Mouse (Mus musculus) liver, embryonic 12.5 days (tissue): ENCODE measurements at regions not wholly inside any gene's neighbourhood (a gene's known extent, or its start where the extent isn't known, plus 50 kb on each side); places are given as distances from the start of the nearest gene placed in this dataset.

Experiments used
- ATAC-seq: fragments of 200-750 bp; cut with Nextera tagmentation; 2 replicates; pipeline ENCODE4 v1.8.0; 2017; ENCODE audit warnings: moderate number of reproducible peaks, mild to moderate bottlenecking, moderate library complexity
- H3K27ac ChIP-seq: fragments of 300-500 bp; sonication (generic); 2 replicates; pipeline ENCODE4 v1.5.1; 2016; ENCODE audit warnings: mild to moderate bottlenecking
- H3K27me3 ChIP-seq: fragments of 300-500 bp; sonication (generic); replicated peaks from 2 replicates; pipeline ENCODE4 v1.6.1; 2016; ENCODE audit warnings: mild to moderate bottlenecking, moderate library complexity
- H3K36me3 ChIP-seq: fragments of 300-500 bp; sonication (generic); 2 replicates; pipeline ENCODE4 v1.6.1; 2016; ENCODE audit warnings: mild to moderate bottlenecking, moderate library complexity
- H3K4me1 ChIP-seq: fragments of 300-500 bp; sonication (generic); 2 replicates; pipeline ENCODE4 v1.6.1; 2016
- H3K4me2 ChIP-seq: fragments of 300-500 bp; sonication (generic); 2 replicates; pipeline ENCODE4 v1.6.1; 2016; ENCODE audit warnings: mild to moderate bottlenecking, moderate library complexity
- H3K4me3 ChIP-seq: fragments of 300-500 bp; sonication (generic); 2 replicates; pipeline ENCODE4 v1.5.1; 2016; ENCODE audit warnings: mild to moderate bottlenecking, moderate library complexity
- H3K9ac ChIP-seq: fragments of 300-500 bp; sonication (generic); 2 replicates; pipeline ENCODE4 v1.6.1; 2016; ENCODE audit warnings: mild to moderate bottlenecking, moderate library complexity
- H3K9me3 ChIP-seq: fragments of 300-500 bp; sonication (generic); replicated peaks from 2 replicates; pipeline ENCODE4 v1.6.1; 2016; ENCODE audit warnings: mild to moderate bottlenecking, moderate library complexity
- WGBS: fragments of 180-500 bp; shearing (Covaris S2); methylation state at CpG from one replicate; pipeline ENCODE4 v1.1.7; 2016; ENCODE audit not compliant: insufficient replicate concordance; 5-methylcytosine and 5-hydroxymethylcytosine counted together

DNA sequence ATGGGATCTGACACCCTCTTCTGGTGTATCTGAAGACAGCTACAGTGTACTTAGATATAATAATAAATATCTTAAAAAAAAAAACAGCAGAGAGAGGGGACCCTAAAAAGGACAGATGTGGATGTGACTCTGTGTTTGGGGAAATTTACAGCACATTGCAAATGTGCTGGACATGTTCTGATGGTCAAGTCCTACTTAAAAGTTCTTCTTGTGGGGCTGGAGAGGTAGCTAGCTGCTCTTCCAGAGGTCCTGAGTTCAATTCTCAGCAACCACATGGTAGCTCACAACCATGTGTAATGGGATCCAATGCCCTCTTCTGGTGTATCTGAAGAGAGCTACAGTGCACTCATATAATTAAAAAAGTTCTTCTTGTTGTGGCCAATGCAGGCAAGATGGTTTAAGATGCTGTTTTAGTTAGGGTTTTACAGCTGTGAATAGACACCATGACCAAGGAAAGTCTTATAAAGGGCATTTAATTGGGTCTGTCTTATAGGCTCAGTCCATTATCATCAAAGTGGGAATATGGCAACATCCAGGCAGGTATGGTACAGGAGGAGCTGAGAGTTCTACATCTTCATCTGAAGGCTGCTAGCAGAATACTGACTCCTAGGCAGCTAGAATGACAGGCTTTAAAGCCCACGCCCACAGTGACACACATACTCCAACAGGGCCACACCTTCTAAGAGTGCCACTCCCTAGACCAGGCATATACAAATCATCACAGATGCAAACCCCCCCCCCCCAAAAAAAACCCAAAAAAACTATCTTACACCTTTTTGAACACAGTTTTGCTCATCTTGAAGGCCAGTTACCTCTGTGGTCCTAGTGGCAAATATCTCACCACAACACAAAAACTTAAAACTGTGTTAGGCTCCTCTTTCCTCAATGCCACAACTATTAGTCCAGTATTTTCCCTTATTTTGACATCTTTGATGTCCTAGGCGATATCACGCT, 118.5 kb upstream of the Cpm start:
- Histone ChIP-seq H3K27ac (no peak overlapping the region), H3K27me3 (no peaks in the 10 kb centered on the region), H3K4me3 (no peak overlapping the region), H3K4me1 (no peaks in the 10 kb centered on the region), H3K9ac (no peak overlapping the region), H3K9me3 (no peaks in the 10 kb centered on the region), H3K4me2 (no peak overlapping the region), H3K36me3 (no peaks in the 10 kb centered on the region)
- WGBS: 63% methylated on average over 3 of the region's 3 CpGs
- no peak for ATAC-seq

DNA sequence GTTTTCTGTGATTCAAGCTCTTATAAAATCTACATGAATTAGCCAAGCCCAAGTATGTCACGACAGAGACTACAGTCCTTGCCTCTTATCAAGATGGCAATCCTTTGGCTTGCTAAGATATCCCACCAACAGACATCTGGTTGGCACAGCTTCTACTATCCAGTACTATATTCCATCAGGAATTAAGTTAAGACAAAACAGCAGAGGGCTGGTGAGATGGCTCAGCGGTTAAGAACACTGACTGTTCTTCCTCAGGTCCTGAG, 119.1 kb upstream of the Cpm start:
- Histone ChIP-seq H3K9me3 (no peaks in the 10 kb centered on the region), H3K9ac (no peak overlapping the region), H3K27ac (no peak overlapping the region), H3K27me3 (no peaks in the 10 kb centered on the region), H3K4me3 (no peak overlapping the region), H3K4me1 (no peaks in the 10 kb centered on the region), H3K4me2 (no peak overlapping the region), H3K36me3 (no peaks in the 10 kb centered on the region)
- WGBS: 77% methylated on average over 2 of the region's 2 CpGs
- no peak for ATAC-seq

DNA sequence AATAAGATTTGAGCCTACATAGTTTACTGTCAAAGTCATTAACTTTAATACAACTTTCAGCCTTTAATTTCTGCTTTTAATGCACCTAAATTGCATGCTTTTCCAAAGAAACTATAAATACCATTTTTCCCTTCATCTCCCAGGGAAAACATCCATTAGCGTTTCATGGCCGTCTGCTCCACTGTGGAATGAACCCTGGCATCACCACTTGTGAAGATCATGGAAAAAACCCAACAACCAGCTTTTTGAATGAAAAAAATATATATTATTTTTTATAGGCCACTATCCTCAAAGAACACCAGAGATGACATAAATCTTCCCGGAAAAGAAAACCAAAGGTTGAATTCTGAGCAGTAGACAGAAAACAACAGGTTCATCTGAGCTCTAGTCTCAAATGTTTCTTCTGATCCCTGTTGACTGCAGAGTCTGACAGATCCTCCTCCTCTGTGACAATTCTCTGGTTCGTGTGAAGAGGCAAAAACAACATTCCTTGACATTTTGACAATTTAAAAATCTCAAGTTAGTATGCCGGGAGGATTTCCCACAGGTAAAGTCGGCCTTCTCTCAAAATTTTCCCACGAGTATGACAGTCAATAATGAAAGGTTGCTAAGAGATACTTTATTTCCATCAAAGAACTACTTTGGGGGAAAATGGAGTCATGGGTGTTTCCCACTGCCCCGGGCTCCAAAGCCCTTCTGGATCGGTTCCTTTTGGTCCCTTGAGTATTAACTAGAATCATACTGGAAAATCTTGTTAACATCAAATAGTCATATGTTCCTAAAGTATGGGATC, 119.7 kb upstream of the Cpm start:
- no peak for ATAC-seq
- WGBS: 67% methylated on average over 9 of the region's 9 CpGs
- no peak overlapping the region for H3K4me3 ChIP-seq

DNA sequence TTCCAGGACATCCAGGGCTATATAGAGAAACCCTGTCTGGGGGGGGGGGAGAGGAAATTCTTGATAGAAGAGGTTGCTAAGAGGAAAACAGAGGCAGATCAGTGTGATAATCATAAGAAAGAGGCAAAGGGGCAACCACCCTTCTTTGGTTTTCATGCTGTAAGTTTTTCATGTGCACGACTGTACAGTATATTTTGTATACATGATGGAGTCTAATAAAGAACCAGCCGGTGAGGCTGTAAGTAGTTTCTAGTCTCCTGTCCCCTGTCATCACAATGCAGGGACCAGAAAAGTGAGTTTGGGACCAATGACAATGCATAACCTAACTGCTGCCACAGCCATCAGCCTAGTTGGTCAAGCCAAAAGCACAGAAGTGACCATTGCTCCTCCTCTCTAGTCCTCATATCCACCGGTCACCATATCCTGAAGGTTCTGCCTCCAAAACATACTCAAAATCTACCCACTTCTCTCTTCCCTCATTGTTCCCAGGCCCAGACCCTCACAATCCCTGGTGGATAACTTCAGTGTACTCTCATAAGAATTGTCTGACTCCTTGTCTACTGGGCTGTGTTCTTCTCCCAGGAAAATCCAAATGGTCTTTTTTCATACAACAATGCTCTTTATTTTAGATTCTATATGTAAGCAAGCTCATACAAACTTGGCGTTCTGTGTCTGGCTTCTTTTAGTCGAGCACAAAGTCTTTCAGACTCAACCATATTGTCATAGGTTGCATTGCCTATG, 122.9 kb upstream of the Cpm start:
- ATAC-seq: no peak
- no peaks in the 10 kb centered on the region for H3K27me3 ChIP-seq
- H3K4me1 ChIP-seq: no peaks in the 10 kb centered on the region
- H3K4me2 ChIP-seq: no peak overlapping the region
- H3K9ac ChIP-seq: no peak overlapping the region
- no peak overlapping the region for H3K4me3 ChIP-seq
- WGBS: 71% methylated on average over 5 of the region's 5 CpGs
- no peaks in the 10 kb centered on the region for H3K9me3 ChIP-seq
- H3K27ac ChIP-seq: no peak overlapping the region
- H3K36me3 ChIP-seq: no peaks in the 10 kb centered on the region

More for the DNA sequence above, 119.7 kb upstream of the Cpm start:
- no peak overlapping the region for H3K27ac ChIP-seq
- H3K27me3 ChIP-seq: no peaks in the 10 kb centered on the region
- H3K9ac ChIP-seq: no peak overlapping the region
- no peak overlapping the region for H3K4me2 ChIP-seq
- no peaks in the 10 kb centered on the region for H3K9me3 ChIP-seq
- H3K36me3 ChIP-seq: no peaks in the 10 kb centered on the region
- no peaks in the 10 kb centered on the region for H3K4me1 ChIP-seq

DNA sequence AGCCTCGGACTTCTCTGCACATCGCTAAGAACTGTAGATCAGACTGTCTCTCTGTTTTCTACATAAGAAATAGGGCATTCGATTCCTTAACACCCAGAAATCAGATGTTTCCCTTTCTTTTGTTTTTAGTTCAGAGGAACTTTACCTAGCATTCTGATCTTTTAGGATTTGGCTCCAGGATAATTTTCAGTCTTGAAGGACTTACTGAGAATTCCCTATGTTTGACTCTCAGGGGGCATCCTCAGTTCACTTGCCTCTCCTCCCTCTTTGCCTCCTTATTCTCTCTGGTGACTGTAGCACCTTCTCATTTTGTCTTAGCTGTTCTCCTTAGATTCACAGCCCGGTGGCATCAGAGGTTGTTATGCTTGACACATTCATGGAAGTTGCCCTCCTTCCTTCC, 123.8 kb upstream of the Cpm start:
- no peak for ATAC-seq
- WGBS: 64% methylated on average over 4 of the region's 4 CpGs

DNA sequence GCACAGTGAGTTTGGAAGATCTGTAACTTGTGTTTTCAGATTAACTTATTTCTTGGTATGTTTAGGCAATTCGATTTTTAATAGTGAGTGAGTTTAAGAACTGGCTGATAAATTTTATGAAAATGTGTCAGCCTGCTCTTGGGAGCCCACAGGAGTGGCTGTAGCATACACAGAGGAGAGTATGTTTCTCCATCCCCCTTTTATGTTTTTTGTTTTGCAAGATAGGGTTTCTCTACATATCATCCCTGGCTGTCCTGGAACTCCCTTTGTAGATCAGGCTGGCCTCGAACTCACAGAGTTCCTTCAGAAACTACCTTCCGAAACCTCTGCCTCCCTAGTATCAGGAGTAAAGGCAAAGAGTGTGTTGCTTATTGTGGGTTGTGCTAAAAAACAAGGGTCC, 124.2 kb upstream of the Cpm start:
- H3K27me3 ChIP-seq: no peaks in the 10 kb centered on the region
- no peak for ATAC-seq
- H3K9ac ChIP-seq: no peak overlapping the region
- no peaks in the 10 kb centered on the region for H3K36me3 ChIP-seq
- H3K4me3 ChIP-seq: no peak overlapping the region
- H3K9me3 ChIP-seq: no peaks in the 10 kb centered on the region
- H3K4me2 ChIP-seq: no peak overlapping the region
- no peak overlapping the region for H3K27ac ChIP-seq
- WGBS: 68% methylated on average over 3 of the region's 3 CpGs
- no peaks in the 10 kb centered on the region for H3K4me1 ChIP-seq

More for the DNA sequence above, 123.8 kb upstream of the Cpm start:
- no peaks in the 10 kb centered on the region for H3K36me3 ChIP-seq
- no peak overlapping the region for H3K4me2 ChIP-seq
- no peak overlapping the region for H3K27ac ChIP-seq
- H3K4me1 ChIP-seq: no peaks in the 10 kb centered on the region
- no peaks in the 10 kb centered on the region for H3K9me3 ChIP-seq
- H3K9ac ChIP-seq: no peak overlapping the region
- no peaks in the 10 kb centered on the region for H3K27me3 ChIP-seq
- no peak overlapping the region for H3K4me3 ChIP-seq

DNA sequence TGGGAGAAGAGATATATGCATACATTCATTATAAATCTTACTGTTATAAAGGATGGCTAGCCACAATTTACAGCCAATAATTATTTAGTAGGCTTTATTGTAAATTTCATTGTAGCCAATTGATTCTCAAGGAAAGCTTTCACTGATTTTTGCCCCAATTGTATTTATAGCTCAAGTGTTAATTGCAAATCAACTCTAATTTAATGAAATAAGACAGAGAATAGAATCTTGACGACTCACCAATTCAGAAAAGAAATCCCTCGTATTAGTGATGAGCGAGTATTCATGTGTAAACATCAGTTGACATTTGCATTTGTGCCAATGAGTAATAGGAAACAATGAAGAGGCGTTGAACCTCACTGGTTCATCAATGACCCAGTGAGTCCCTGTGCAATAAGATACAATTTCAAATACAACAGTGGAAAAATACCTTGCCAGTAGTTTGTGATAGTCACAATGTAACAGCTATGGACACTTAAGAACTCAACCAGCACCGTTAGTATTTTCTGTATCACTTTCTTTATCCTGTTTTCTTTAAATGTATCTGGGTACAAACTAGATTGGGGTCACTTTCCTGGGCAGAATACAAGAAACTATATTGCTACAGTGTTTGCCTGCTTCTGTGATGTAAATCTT, 124.6 kb upstream of the Cpsf6 start:
- no peak overlapping the region for H3K4me2 ChIP-seq
- H3K4me3 ChIP-seq: no peak overlapping the region
- ATAC-seq: no peak
- H3K9me3 ChIP-seq: no peaks in the 10 kb centered on the region
- no peaks in the 10 kb centered on the region for H3K27me3 ChIP-seq
- no peaks in the 10 kb centered on the region for H3K36me3 ChIP-seq
- no peaks in the 10 kb centered on the region for H3K4me1 ChIP-seq
- H3K9ac ChIP-seq: no peak overlapping the region
- WGBS: 67% methylated on average over 5 of the region's 5 CpGs
- no peak overlapping the region for H3K27ac ChIP-seq

DNA sequence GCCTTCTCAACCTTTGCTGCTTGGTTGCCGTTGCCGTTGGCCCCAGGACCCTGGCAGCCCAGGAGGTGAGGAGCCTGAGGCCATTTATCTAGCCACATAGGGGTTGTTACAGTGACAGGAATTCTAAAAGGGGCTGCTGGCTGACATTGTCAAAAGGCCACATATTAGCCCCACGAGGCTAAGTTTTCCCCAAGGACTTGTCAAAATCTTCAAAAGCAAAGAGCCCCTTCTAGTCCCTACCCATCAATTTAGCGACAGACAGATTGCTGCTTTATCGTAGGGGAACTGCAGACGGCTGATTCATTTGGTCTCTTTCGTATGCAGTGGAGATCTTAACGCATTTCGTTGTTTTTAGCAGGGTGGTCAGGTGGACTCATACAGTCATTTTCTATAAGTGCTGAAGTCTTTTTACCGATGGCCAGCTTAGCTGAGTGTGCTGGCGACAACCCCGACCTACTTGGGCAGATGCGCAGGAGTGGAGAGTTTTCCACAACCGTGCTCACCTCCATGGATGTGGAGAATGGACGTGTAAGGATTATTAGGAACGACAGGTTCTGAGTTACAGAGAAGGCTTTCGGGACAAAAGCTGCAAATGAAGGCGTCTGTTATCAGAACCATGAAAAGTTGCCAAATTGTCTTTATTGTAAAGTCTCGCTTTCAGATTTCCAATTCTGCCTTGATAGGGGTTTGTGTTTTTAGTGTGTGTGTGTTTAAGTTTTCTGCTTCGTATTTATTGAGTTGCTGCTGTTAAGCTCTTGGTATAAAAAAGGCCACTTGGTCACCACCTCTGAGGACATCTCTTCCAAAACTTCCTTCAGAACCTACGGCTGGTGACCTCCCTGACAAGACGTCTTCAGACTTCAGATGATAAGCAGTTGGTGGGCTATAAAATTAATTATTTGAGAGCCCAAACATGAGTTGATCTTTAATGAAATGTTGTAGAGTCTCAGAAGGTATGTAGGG, 123.7 kb upstream of the Cpsf6 start:
- Histone ChIP-seq H3K36me3 (no peaks in the 10 kb centered on the region), H3K27me3 (no peaks in the 10 kb centered on the region), H3K4me1 (no peaks in the 10 kb centered on the region), H3K9me3 (no peaks in the 10 kb centered on the region), H3K4me2 (no peak overlapping the region), H3K27ac (no peak overlapping the region), H3K4me3 (no peak overlapping the region), H3K9ac (no peak overlapping the region)
- 72% methylated on average over 22 of the region's 22 CpGs for WGBS
- no peak for ATAC-seq

DNA sequence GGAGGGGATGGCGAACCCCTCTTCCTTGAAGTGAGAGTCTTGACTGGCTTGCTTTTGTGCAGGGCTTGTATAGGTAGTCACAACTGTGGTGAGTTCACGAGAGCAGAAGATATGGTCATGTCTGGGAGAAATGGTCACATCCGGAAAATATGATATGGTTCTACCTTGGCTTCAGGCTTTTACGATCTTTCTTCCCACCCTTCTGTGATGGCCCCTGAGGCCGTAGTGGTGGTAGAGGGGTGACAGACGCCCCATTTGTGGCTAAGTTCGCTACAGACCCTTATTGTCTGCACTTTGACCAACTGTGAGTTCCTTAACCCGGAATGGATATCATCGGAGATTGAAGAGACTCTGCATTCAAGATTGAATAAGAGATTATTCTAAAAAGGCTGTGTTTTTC, 122.9 kb upstream of the Cpsf6 start:
- Histone ChIP-seq H3K9me3 (no peaks in the 10 kb centered on the region), H3K9ac (no peak overlapping the region), H3K36me3 (no peaks in the 10 kb centered on the region), H3K27ac (no peak overlapping the region), H3K4me1 (no peaks in the 10 kb centered on the region), H3K4me2 (no peak overlapping the region), H3K27me3 (no peaks in the 10 kb centered on the region), H3K4me3 (no peak overlapping the region)
- whole genome bisulfite sequencing: 73% methylated on average over 9 of the region's 9 CpGs
- no peak for ATAC-seq

DNA sequence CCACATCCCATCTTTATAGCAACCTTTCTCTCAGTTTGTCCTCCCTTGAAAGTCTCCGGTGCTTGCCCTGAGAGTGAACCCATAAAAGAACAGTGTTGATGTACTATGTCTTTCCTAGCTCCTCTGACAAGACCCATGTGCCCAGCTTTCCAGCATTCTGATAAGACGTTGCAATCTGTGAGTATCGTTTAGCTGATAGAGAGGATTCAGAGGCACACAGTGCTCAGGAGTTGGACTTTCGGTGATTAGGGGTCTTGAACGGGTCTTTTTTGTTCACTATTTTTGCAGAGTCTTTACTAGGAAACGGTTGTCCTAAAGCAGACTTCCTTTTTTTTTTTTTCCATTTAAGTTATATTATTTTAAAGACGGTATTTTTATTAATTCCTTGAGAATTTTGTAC, 122.3 kb upstream of the Cpsf6 start:
- Histone ChIP-seq H3K9ac (no peak overlapping the region), H3K4me1 (no peaks in the 10 kb centered on the region), H3K27ac (no peak overlapping the region), H3K27me3 (no peaks in the 10 kb centered on the region), H3K4me2 (no peak overlapping the region), H3K4me3 (no peak overlapping the region), H3K36me3 (no peaks in the 10 kb centered on the region), H3K9me3 (no peaks in the 10 kb centered on the region)
- no peak for ATAC-seq
- WGBS: 68% methylated on average over 7 of the region's 7 CpGs

DNA sequence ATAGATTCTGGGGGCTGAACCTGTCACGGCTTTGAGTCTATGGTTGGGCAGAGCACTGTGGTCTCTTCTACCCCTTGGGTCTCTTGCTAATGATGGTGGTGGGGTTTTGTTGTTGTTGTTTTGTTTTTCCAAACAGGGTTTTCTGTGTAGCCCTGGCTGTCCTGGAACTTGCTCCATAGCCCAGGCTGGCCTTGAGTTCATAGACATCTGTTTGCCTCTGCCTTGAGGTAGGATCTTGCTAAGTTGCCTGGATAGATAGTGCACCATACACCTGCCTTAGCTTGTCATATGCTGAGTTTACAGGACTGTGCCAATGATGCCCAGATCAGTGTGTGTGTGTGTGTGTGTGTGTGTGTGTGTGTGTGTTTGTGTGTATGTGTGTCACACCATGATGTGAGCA, 121.6 kb upstream of the Cpsf6 start:
- no peak overlapping the region for H3K4me3 ChIP-seq
- WGBS: 77% methylated on average over 1 of the region's 1 CpGs
- no peak overlapping the region for H3K4me2 ChIP-seq
- ATAC-seq: no peak
- no peaks in the 10 kb centered on the region for H3K27me3 ChIP-seq
- no peaks in the 10 kb centered on the region for H3K36me3 ChIP-seq
- H3K4me1 ChIP-seq: no peaks in the 10 kb centered on the region
- H3K9ac ChIP-seq: no peak overlapping the region
- no peaks in the 10 kb centered on the region for H3K9me3 ChIP-seq
- no peak overlapping the region for H3K27ac ChIP-seq
